Mouse (Mus musculus) left cerebral cortex, adult 6 months (tissue): ENCODE data around the gene Cypt2. TPM values are rescaled to one million over a fixed set of nuclear protein-coding genes. Genes with fewer than 3 reads are reported as not detected.

Experiments used
- long read RNA-seq, 2 experiments: library from polyadenylated mRNA; unstranded; transcript quantifications; one replicate each; pipeline ENCODE4 v2.0.0; 2019 to 2020
- polyA plus RNA-seq: library from polyadenylated mRNA; unstranded; fragments of <200 nt; fragmentation: Nextera tagmentation; gene quantifications from 2 replicates; pipeline ENCODE4 v1.2.3, GENCODE M21; 2021

The Cypt2 gene
- not detected in 2 replicates for polyA plus RNA-seq
- long read RNA-seq, experiment 1, result 0 reads
- long read RNA-seq, experiment 2, result 0 reads

DNA sequence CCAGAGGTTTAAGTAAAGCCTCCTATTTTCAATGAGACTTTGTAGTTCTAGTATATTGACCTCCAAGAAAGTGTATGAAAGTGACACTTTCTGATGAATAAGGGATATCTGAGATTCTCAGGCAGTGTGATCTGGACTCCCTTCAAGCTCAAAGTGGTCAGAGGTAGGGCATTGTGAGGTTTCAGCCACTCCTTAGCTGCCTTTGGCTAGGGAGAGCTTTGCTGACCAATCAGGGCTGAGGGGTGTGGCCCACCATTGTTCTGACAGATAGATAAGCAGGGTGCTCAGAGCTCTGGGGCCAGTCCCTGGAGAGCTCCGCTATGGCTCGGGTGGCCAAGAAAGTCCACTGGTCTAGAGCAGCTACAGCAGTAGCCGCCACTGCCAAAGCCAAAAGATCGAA lies at the start of gene Cypt2:
Cypt2 (plus strand) TSS at position 301 of the 400 bp plus-strand sequence.

